Mouse (Mus musculus): ENCODE data around the gene Dnaaf5.

The Dnaaf5 gene

DNA sequence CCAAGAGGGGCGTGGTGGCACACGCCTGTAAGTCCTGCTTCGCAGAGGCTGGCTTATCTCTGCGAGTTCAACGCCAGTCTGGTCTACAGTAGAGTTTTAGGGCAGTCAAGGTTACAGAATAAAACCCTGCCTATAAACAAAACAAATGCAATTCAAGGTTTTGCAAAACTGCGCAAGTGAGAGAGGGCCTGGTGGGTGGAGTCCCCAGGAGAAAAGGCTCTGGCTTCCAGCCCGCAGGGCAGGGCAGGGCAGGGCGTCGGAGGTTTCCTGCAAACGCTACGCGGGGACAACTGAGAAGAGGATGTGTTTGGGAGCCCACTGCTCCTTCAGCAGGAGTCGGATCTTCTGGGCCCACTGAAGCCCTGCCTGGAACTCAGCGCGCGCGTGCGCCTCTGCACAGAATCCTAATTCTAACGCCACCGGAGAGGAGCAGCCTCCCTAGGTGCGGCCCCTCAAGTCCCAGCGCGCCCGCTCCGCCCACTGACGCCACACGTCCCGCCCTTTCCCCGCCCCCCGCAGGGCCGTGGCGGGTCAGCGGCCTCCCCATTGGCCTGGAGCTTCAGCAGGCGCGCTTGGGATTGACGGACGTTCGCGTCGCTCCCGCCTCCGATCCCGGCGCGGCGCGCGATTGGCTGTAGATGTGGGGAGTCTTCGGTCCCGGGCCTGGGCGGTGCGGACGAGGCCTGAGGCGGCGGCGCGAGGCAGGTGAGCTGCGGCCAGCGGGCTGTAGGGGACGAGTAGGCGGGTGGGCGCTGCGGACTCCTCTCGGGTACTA lies 50.2 kb downstream of the Dnaaf5 start, which contains the start of gene Sun1:
Gene Sun1 (plus strand): TSS at position 643 of the 775 bp plus-strand sequence.
- peak; percentile 99 for DNase-seq

DNA sequence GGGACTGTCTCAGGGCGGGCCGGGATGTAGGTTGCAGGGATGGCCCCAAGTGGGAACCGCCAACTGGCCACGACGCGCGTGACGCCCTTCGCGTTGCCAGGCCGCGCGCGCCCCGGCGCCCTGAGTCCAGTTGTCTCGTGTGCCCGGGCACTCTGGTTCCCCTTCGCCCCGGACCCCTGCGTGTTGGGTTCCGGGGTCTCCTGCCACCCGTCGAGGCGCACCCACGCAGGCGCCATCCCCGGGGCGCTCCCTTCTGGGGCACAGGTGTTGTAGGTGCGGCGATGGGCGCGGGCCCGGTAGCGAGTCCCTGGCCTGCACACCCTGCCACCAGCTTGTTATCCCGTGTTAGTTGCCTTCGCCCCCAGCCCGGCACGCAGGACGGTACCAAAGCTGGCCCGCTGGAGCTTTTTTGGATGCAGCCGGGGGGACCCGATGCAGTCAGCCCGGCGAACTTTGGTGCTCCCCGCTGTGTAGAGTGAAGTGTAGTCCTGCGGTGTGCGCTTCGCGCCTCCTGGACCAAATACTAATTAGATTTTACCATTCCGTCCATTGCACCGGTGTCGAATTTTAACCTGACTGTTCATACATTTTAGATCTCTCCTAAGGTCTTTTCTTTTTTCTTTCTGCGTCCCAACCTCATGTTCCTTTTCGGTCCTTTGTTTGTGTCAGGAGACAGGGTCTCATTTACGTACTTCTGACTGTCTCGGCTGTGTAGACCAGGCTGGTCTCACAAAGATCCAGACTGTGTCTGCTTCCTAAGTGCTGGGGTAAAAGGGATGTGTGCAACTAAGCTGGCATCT lies 50.9 kb downstream of the Dnaaf5 start:
- DNase-seq = no peak

DNA sequence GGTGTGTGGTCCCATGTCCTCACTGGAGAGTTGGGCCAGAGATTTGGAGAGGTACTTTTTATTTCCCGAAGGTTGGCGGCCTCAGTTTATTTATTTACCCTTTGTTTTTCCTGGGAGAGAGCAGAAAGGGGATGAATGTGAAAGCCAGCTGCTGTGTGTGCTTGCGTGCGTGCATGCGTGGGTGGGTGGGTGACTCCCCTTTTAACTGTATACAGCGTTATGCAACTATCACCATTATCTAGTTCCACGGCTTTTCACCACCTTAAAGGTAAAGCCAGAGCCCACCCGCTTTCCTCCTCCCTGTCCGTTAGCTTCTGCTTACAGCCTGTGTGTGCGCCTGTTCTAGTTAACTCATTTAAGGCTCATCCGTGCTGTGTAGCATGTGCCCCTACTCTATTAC lies 52.1 kb downstream of the Dnaaf5 start:
- no peak for DNase-seq

DNA sequence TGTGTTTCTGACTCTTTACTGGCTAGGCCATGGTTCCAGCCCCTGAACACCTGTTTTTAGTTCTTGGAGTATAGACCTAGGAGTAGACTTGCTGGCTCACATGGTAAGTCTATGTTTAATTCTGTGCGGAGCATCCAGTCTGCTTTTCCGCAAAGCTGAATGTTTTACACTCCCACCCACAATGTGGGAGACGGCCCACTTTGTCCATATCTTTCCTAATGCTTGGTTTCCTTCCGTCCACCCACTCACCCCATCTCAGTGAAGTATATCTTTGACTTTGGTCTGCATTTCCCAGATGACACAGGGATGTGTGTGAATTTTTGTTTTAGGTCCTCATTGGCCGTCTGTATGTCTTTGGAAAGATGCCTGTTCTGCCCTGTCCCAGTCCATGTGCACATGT lies 53.3 kb downstream of the Dnaaf5 start:
- DNase-seq = no peak

DNA sequence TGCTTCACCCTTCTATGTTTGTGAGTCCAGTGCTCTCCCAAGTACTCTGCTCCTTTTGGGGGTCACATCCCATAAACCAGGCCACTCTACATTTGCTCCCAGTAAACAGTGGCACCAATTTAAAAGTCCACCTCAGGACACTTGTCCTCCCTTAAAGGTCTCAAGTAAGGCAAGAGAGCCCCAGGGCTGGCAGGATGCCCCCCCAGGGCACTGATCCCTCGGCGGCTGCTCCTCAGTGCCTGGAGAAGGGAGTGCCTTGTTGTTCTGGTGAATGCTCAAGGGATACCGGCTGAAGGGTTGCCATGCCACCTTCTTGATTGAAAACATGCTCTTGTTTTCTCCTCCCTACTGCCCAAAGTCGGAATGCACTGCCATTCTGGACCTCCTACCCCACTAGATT lies 56.1 kb downstream of the Dnaaf5 start:
- no peak for DNase-seq

DNA sequence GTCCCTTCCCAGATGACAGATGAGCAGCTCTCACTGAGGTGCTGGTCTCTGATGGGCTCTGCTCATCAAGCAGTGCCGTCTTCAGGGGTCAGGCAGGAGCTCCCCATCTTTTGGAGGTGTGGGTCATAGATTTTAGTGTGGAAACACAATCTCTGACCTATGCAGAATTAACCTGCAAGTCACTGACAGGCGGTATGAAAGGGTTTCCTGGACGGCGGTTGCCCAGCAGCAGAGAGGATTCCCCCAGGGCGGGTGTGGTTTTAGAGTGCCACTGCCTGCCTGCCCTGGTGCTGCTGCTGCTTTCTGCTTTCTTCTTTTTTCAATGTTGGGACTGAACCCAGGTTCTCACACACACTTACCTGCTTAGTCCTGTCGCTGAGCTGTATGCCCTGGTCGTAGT lies 56.5 kb downstream of the Dnaaf5 start:
- DNase-seq = no peak

DNA sequence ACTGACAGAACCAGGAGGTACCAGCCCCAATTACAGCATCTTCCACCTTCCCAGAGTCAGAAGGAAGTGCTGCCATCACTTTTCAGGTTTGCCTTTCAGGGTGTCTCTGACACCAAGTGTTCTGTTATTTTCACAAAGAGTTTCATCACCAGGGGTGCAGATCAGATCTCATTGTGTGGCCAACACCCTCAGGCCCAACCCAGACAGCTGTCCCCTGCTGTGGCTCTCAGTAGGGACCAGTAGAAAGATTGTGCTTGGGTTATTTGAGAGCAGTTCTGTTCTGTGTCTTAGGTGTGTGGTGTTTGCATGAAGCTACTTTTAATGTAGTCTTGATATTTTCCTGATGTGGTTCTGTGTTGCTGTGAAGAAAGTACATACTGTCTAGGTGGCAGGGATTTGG lies 58.2 kb downstream of the Dnaaf5 start:
- DNase-seq = no peak

DNA sequence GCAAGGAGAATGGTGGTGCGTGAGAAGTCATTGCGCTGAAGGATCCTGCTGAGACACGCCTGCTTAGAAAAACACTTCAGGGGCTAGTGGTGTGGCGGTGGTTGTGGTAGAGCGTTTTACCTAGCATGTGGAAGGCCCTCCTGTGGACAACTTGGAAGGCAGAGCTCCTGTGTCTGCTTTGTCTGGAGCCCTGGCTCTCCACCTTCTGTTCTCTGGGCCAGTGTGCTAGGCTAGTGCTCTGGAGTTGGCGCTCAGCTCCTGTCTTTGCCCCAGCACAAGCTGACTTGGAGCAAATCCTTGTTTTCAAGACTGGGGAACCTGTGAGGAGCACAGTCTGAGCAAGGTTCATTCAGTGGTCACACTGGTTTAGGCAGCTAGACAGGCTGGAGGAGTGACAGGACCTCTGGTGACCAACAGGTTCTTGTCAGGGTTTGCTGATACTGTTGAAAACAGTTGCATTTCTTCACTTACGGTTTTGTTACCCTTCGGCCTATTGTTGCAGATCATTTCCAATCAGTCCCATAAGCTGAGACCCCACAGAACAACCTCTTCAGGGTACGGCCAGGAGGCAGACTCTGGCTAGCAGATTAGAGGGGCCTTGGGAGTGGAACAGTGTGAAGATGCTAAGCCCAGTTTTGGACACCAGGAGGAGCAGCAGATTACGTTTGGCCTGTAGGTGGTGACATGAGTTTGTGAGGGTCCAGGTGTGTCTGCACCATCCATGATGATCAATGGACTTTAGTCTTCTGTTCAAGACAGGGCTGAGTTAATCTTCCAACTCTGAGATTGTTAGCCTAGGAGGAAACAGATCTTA lies 59.1 kb downstream of the Dnaaf5 start:
- no peak for DNase-seq

DNA sequence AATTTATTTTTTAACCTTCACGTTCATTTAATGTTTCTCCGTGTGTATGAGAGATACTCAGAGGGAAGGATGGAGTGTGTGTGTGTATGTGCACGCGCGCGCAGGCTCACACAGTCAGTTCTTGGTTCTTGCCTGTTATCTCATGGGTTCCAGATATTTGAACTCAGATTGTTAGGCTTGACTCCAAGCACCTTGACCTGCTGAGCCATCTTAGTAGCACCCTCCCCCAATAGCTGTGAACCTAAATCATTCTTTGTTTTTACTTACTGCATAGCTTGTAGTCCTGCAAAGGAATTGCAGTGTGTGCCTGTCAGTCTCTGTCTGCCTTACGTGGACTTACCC lies 59.6 kb downstream of the Dnaaf5 start:
- DNase-seq = no peak

DNA sequence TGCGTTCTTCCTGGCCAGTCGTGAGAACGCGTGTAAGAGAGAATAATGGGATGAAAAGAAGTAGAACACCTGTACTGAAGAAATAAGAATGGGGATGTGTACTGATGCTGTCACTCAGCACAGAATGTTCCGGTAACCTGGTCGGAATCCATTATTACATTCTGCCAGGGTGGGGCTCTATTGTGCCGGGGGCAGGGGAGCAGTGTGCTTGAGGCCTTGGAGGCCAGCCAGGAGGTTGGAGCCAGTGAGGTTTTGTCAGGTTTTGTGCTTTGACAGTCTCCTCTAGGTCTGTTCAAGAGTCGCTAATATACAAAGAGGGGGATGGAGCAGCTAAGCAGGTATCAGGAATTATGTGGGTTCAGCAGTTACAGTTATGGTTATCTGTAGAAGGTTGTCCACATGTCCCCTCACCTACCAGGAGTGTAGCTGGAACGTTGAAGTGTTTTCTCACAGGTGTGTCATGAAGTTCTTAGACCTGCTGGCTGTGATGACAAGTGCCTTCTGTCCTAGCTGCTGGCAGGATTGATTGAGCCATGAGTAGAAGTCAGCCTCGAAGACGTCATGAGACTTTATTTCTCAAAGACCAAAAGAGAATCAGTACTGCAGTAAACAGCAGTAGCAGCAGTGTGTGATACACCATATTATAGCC lies 61.8 kb downstream of the Dnaaf5 start:
- DNase-seq = no peak

DNA sequence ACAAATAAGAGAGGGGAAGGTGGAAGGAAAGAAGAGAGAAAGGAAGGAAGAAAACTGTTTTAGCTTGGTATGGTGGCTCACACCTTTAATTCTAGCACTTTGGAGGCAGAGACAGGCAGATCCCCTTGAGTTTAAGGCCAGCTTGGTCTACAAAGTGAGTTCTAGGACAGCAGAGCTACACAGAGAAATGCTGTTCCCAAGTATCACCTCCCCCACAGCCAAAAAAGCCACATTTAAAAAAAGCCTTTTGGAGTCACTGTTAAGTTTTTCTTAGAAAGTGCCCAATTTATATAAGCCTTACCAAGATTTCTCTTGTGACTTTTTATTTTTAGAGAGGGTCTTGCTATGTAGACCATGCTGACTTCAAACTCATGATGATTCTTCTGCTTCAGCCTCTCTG lies 64.3 kb downstream of the Dnaaf5 start:
- no peak for DNase-seq

DNA sequence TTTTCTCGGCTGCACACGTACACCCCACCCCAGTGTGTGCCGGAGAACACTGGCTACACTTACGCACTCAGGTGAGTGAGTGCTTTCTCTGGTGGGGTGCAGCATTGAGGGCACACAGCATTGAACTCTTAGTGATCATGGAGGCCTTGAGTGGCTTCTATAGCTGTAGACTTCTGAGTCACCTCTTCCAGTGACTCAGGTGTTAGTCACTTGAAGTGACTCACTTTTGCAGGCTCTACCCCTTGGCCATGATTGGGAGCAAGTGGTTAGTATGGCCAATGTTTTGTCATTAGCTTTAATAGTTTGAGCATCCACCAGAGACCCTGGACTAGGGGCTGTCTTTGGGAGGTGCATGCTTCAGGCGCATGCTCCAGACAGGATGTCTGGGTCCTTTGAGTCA lies 65.2 kb downstream of the Dnaaf5 start:
- no peak for DNase-seq

DNA sequence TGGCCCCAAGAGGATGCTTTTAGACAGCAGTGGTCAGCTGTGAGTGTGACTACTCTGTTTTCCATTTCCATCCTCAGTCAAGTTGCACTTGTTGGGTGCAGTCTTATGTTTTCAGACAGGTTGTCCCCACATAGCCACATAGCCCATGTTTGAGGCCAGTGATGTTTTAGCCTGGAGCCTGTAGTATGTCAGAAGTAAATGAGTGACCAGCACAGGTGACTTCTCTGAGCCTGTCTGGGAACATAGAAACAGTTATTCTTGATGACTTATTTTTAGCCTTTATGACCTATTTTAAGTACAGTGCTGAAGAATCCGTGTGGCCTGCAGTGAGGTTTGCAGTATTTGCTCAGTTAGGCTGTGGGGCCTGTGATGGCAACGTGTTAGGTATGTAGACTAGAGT lies 66.1 kb downstream of the Dnaaf5 start:
- DNase-seq = no peak

DNA sequence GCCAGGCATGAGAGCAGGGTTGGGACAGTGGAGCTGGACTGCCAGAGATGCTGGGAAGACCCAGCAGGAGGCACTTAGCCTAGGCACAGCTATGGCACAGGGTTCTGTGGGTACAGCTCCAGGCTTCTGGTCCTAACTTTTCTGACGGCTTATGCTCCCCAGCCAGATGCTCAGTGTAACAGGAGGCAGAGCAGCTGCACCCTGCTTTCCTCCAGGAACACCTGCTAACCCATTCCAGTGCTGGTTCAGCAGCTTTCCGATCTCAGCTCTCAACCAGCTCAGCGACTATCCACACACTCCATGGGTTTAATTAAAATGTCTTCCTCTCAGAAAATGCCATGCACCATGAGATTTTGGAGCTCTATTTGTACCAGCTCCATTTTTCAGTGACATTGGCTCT lies 66.8 kb downstream of the Dnaaf5 start:
- DNase-seq = no peak

DNA sequence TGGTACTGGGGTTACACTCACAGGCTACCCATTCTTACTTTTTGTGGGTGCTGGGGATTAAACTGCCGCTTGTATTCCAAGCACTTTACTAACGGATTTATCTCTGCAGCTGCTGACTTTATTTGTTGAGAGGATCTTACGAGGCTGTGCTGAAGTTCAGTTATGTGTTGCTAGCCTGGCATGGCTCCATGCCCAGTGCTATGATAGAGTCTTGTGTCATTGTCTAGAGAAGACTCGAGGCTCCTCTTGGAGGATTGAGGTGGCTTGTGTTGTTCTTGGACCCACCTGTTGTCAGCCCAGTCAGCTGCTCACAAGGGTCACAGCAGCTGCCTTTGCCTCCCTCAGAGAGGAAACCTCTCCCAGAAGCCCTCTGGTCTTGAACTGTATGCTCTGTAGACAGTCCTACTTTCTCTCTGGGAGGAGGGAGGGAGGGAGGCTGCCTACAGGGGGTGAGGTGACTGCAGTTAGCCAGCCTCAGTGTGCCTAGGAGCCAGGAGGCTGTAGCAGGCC lies 70.0 kb downstream of the Dnaaf5 start:
- DNase-seq = peak; percentile 23

DNA sequence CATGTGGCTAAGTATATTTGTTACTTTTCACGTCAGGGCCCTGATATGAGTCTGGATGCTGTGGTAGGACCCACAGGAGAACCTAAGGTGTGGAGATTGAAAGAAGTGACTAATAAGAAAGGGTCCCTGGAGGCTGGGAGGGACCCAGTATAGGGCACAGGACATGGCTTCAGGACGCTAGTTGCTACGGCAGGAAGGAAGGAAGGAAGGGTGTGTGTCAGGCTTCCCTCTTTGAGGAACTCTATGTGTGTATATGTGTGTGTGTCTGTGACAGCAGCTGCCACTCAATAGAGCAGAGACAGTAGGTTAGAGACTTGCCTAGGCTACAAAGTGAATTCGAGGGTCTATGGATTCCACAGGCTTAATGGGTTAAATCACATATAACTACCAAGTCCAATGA lies 70.6 kb downstream of the Dnaaf5 start:
- peak; percentile 36 for DNase-seq

DNA sequence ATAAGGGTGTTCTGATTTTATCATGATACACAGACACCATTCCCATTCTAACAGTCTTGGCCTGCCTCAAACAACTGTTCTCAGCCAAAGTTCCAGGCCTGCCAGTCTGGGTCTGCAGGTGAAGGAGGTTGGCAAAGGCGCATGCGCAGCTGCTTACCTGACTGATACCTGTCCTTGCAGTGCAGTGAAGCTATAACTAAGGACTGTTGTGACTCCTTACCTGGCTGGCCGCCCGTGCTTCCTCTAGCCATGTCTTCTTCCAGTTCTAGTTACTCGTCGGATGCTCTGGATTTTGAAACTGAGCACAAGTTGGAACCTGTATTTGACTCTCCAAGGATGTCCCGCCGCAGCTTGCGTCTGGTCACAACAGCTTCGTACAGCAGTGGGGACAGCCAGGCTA lies 73.3 kb downstream of the Dnaaf5 start:
- no peak for DNase-seq

DNA sequence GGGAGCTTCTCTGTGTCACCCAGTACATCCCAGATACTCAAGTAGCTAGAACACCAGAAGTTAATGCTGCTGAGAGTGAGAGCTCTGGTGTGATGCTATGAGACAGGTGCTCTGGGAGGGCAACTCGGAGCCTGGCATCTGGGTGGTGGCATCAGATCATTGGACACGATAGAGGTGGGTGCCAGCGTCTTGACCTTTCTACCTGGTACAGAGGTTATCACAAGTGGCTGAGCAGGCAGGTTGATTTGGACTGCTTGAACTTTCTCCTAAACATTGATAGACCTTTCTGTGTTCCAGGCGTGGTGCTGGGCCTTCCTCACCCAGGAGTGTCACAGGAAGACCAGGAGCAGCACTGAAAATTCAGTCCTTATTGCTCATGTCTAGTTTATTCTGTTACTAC lies 77.2 kb downstream of the Dnaaf5 start:
- DNase-seq = no peak

DNA sequence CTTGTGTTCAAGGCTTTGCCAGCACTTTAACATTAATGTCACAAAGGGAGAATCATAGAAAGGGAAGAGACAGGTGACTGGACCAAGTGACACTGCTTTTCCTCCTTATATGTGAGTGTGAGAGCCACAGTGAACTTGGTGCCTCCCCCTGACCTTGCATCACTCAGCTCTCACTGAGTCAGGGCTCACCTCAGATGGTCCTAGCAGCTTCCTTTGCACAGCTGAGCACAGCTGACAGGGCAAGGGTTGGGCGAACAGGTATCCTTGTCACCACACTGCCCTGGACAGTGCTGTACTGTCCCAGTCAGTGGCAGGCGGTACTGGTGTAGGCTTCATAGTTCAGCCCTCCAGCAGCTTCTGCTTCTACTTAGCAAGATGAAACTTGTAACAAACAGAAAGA lies 77.6 kb downstream of the Dnaaf5 start:
- no peak for DNase-seq

DNA sequence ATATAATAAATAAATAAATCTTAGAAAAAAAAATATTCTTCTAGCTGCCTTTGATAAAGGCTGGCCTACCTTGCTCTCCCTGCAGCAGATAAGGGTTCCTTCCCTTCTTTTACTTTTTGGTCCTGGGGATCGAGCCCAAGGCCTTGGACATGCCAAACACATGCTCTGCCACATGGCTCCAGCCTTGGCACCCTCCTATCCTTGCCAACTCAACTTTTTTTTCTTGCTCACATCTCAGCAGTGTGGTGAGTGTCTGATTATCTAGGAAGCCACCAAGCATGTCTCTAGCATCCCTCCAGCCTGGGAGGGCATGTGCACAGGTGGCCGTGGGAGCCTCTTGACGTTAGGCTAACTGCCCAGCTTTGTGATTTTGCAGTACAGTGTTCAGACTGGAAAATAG lies 78.3 kb downstream of the Dnaaf5 start:
- no peak for DNase-seq

DNA sequence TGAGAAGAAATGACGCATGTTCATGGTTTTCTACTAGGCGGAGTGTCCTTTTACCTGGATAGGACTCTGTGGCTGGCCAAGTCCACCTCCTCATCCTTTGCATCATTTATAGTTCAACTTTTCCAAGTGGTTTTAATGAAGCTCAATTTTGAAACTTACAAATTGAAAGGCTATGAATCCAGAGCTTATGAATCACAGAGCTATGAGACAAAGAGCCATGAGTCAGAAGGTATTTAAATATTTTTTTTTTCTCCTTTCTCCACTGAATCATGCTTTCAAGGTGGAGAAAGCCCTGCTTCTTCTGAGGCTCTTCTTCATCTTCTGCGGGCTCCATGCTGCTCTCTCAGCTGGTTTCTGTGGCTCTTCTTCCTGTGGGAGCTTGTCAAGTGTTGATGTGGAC lies 79.7 kb downstream of the Dnaaf5 start:
- DNase-seq = no peak

DNA sequence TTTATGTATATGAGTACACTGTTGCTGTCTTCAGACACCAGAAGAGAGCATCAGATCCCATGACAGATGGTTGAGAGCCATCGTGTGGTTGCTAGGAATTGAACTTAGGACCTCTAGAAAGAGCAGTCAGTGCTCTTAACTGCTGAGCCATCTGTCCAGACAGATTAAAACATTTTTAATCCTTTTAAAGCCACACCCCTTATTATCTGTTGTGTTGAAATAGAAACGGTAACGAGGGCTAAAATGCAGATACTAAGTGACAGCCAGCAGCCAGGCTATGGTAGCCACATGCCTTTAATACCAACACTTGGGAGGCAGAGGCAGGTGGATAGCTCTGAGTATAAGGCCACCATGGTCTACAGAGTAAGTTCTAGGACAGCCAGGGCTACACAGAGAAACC lies 82.1 kb downstream of the Dnaaf5 start:
- DNase-seq = no peak

DNA sequence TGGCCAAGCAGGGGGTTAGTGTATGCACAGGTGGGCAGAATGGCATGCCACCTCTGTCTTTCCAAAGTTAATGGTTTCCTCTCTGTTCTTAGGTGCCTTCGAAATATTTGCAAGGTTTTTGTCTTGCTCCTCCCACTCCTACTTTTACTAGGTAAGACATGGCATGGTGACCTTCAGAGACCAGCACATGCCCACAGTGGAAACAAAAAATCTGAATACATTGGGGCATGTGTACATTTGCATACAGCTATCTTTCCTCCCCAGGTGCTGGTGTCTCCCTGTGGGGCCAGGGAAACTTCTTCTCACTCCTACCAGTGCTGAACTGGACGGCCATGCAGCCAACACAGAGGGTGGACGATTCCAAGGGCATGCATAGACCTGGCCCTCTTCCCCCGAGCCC lies 84.4 kb downstream of the Dnaaf5 start:
- no peak for DNase-seq

All from kidney, postnatal 14 days (tissue).